Mouse (Mus musculus) limb, embryonic 11.5 days (tissue): Measurements from ENCODE around the gene Myo3b. TPM values are rescaled to one million over a fixed set of nuclear protein-coding genes. Genes with fewer than 3 reads are reported as not detected.

Source experiments
- ATAC-seq: fragments of 200-750 bp; cut with Nextera tagmentation; 2 replicates; pipeline ENCODE4 v1.8.0; 2017; ENCODE audit warnings: low read depth; ENCODE audit not compliant: insufficient number of reproducible peaks, low FRiP score, low TSS enrichment
- DNase-seq: peaks from one replicate; pipeline ENCODE4 v3.0.0-alpha.2; 2015; ENCODE audit warnings: low spot score
- H3K27ac ChIP-seq: fragments of 300-500 bp; sonication (generic); replicated peaks from 2 replicates; pipeline ENCODE4 v1.5.1; 2014; ENCODE audit warnings: low read depth, mild to moderate bottlenecking, low read length
- H3K27me3 ChIP-seq: fragments of 300-500 bp; sonication (generic); 2 replicates; pipeline ENCODE4 v1.6.1; 2014; ENCODE audit warnings: mild to moderate bottlenecking, low read length, mixed read lengths; ENCODE audit not compliant: control insufficient read depth, insufficient read depth
- H3K36me3 ChIP-seq: fragments of 300-500 bp; sonication (generic); 2 replicates; pipeline ENCODE4 v1.6.1; 2014; ENCODE audit warnings: mild to moderate bottlenecking, low read length, moderate library complexity, mixed read lengths; ENCODE audit not compliant: control insufficient read depth, insufficient read depth
- H3K4me1 ChIP-seq: fragments of 300-500 bp; sonication (generic); 2 replicates; pipeline ENCODE4 v1.6.1; 2014; ENCODE audit warnings: low read length, mixed read lengths; ENCODE audit not compliant: control insufficient read depth, insufficient read depth
- H3K4me2 ChIP-seq: fragments of 300-500 bp; sonication (generic); 2 replicates; pipeline ENCODE4 v1.6.1; 2014; ENCODE audit warnings: low read depth, mild to moderate bottlenecking, moderate library complexity; ENCODE audit not compliant: severe bottlenecking
- H3K4me3 ChIP-seq: fragments of 300-500 bp; sonication (generic); 2 replicates; pipeline ENCODE4 v1.5.1; 2014; ENCODE audit warnings: low read depth, low read length
- H3K9ac ChIP-seq: fragments of 300-500 bp; sonication (generic); 2 replicates; pipeline ENCODE4 v1.6.1; 2014; ENCODE audit warnings: mild to moderate bottlenecking, low read length
- H3K9me3 ChIP-seq: fragments of 300-500 bp; sonication (generic); 2 replicates; pipeline ENCODE4 v1.6.1; 2016; ENCODE audit warnings: low read length; ENCODE audit not compliant: control insufficient read depth
- WGBS: fragments of 180-500 bp; shearing (Covaris S2); extraction: QIAGEN DNeasy Blood & Tissue Kit; methylation state at CpG from one replicate; pipeline ENCODE4 v1.1.7; 2014; 5-methylcytosine and 5-hydroxymethylcytosine counted together
- polyA plus RNA-seq: library from polyadenylated mRNA; unstranded; fragments of >200 nt; fragmentation: Nextera tagmentation; extraction: Ambion mirVana; gene quantifications from 2 replicates; pipeline ENCODE4 v1.2.1, GENCODE M21; 2014

Myo3b gene
- polyA plus RNA-seq, 1 experiment from 2014 or later, result not detected

DNA sequence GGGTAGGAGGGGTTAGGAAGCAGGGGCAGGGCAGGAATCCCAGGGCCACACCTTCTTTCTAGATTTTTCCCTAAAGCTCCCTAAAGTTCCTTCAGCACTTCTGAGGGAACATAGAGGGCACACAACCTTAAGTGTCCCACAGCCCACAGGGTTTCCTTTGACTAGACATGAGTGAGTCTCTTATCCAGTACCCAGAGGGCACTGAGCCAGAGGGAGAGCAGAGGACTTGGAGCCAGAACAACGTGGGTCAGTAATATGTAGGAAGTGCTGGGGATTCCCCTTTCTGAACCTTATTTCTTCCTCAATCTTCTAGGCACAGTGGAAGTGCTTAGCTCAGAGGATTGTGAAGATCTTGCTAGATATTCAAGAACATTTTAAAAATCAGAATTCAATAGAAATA lies 308.6 kb downstream of the Myo3b start:
- 51% methylated on average over 1 of the region's 1 CpGs for WGBS
- no peak overlapping the region for H3K27ac ChIP-seq
- H3K9me3 ChIP-seq, result no peaks in the 10 kb centered on the region
- H3K4me2 ChIP-seq, result no peak overlapping the region
- no peaks in the 10 kb centered on the region for H3K27me3 ChIP-seq
- no peak overlapping the region for H3K9ac ChIP-seq
- ATAC-seq, result no peak
- DNase-seq, result no peak
- H3K4me3 ChIP-seq, result no peak overlapping the region
- H3K4me1 ChIP-seq, result no peaks in the 10 kb centered on the region
- no peaks in the 10 kb centered on the region for H3K36me3 ChIP-seq

DNA sequence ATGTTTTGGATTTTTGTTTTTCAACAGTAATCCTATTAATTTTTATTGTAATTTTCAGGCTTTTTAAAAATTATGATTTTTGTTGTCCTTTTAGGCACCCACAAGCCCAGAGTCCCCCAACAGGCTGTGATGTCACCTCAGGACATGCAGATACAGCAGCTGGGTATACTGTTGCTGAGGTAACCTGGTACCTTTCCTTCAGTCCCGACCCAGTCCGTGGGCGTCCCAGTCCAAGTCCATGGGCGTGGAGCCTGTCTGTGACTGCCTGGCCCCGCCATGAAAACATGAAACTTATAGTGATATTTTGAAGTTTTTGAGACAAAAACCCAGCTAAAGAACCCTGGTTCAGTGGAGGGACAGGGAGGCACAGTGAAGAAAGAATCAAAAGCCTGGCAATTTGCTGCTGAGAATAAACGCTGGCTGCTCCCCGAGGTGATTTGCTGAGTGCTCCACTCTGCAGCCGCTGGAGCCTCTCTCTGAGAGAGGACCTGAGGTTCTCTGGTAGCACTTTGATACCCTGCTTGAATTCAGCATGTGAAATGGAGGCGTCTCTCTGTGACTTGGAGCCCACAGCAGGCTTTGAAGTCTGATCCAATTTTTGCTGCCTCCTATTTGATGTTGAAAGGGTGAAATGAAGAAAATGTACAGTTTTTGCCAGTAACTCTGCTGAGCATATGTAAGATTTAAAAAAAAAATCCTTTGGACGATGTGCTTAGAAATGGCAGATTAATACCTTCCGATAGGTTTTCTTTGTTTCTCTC lies 310.0 kb downstream of the Myo3b start:
- ATAC-seq, result no peak
- no peak overlapping the region for H3K4me3 ChIP-seq
- H3K9me3 ChIP-seq, result no peaks in the 10 kb centered on the region
- H3K9ac ChIP-seq, result no peak overlapping the region
- H3K27ac ChIP-seq, result no peak overlapping the region
- 64% methylated on average over 11 of the region's 11 CpGs for WGBS
- DNase-seq, result no peak
- no peaks in the 10 kb centered on the region for H3K27me3 ChIP-seq
- H3K4me1 ChIP-seq, result no peaks in the 10 kb centered on the region
- no peaks in the 10 kb centered on the region for H3K36me3 ChIP-seq
- H3K4me2 ChIP-seq, result no peak overlapping the region

DNA sequence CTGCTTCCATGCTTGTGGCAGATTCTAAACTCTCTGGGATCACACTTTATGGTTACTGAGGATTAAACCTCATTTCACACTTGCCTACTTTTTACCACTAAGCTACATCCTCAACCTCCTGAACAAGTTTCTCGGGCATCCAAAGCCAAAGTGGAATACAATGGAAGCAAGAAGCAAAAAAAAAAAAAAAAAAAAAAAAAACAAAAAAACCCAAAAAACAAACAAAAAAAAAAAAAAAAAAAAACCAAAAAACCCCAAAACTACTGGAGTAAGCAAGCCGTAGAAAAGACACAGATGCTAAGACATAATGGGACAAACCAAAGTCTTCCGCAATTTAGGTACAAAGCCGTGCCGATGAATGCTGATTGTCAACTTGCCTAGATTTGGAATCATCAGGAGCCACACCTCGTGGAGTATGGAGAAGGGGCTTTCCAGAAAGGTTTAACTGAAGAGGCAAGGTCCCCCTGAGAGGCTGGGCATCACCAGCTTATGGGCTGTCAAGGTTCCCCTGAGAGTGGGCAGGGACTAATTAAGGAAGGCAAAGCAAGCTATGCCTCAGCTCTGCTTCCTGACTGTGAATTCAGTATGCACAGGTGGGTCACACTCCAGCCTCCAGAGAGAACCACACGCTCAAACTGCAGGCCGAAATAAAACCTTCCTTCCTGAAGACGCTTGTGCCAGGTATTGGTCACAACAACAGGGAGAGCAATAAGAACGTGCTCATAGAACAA lies 313.7 kb downstream of the Myo3b start:
- H3K9me3 ChIP-seq, result no peaks in the 10 kb centered on the region
- H3K4me2 ChIP-seq, result no peak overlapping the region
- no peak overlapping the region for H3K4me3 ChIP-seq
- H3K4me1 ChIP-seq, result no peaks in the 10 kb centered on the region
- WGBS, result 82% methylated on average over 10 of the region's 10 CpGs
- H3K36me3 ChIP-seq, result no peaks in the 10 kb centered on the region
- H3K27ac ChIP-seq, result no peak overlapping the region
- no peak for ATAC-seq
- no peak overlapping the region for H3K9ac ChIP-seq
- H3K27me3 ChIP-seq, result no peaks in the 10 kb centered on the region
- no peak for DNase-seq

DNA sequence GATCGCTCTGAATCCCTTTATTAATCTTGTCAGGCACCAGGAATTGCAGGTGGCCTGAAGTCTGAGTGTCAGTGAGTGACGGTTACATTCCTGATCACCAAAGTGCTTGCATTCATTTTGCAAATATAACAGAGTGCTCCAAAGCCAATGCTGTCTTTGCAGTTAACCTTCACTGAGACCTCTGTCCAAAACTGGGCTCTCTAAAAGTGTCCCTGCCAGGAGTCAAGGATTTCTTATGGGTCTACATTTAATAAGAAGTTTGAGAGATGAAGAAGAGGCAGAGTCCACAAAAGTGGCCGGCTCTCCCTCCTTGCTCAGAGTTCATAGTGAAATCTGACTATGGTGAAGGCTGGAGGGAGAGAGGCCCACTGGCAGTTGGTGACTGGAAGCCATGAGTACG lies 315.1 kb downstream of the Myo3b start:
- H3K27me3 ChIP-seq, result no peaks in the 10 kb centered on the region
- no peaks in the 10 kb centered on the region for H3K4me1 ChIP-seq
- H3K4me3 ChIP-seq, result no peak overlapping the region
- no peak overlapping the region for H3K9ac ChIP-seq
- H3K9me3 ChIP-seq, result no peaks in the 10 kb centered on the region
- no peak overlapping the region for H3K4me2 ChIP-seq
- no peak for DNase-seq
- H3K27ac ChIP-seq, result no peak overlapping the region
- WGBS, result 85% methylated on average over 4 of the region's 4 CpGs
- no peak for ATAC-seq
- no peaks in the 10 kb centered on the region for H3K36me3 ChIP-seq

DNA sequence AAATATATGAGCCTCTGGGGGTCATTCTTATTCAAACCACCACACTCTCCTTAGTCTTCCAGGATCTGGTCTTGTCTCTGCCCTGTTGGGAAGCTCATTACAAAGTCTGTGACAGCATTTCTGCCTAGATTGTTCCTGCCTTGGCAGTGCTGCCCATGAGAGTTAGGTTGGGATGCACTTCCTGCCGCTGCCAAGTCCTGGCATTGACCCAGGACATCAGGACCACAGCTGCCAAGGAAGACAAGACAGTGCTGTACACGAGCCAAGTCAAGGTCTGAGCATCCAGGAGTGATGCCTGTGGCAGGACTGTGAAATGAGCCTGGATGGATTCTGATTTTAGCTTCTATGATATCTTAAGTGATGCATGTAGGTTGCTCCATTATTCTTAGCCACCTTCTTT lies 316.1 kb downstream of the Myo3b start:
- ATAC-seq (no peak), DNase-seq (no peak)
- no peaks in the 10 kb centered on the region for H3K4me1 ChIP-seq
- no peak overlapping the region for H3K27ac ChIP-seq
- WGBS, result 73% methylated on average over 2 of the region's 2 CpGs
- no peak overlapping the region for H3K4me2 ChIP-seq
- no peak overlapping the region for H3K4me3 ChIP-seq
- H3K9me3 ChIP-seq, result no peaks in the 10 kb centered on the region
- no peaks in the 10 kb centered on the region for H3K36me3 ChIP-seq
- no peaks in the 10 kb centered on the region for H3K27me3 ChIP-seq
- H3K9ac ChIP-seq, result no peak overlapping the region

DNA sequence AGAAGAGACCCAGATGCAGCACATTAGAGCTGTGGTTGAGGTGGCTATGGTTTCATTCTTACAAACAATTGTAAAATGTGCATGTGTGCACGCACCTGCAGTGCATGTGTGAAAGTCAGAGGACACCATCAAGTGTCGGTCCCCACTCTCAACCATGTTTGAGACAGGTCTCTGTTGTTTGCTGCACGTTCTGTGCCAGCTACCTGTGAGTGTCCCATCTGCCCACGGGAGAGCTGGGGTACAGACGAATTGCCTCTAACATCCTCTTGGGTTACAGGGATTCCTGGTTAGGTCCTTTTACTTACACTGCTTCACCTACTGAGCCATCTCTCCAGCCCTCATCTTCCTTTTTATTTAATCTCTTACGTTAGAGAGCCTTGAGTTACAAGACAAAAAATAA lies 330.5 kb downstream of the Myo3b start:
- no peak overlapping the region for H3K27ac ChIP-seq
- H3K4me1 ChIP-seq, result no peaks in the 10 kb centered on the region
- H3K36me3 ChIP-seq, result no peaks in the 10 kb centered on the region
- no peaks in the 10 kb centered on the region for H3K9me3 ChIP-seq
- 87% methylated on average over 6 of the region's 6 CpGs for WGBS
- H3K9ac ChIP-seq, result no peak overlapping the region
- DNase-seq (no peak), ATAC-seq (no peak)
- no peak overlapping the region for H3K4me3 ChIP-seq
- H3K4me2 ChIP-seq, result no peak overlapping the region
- no peaks in the 10 kb centered on the region for H3K27me3 ChIP-seq

DNA sequence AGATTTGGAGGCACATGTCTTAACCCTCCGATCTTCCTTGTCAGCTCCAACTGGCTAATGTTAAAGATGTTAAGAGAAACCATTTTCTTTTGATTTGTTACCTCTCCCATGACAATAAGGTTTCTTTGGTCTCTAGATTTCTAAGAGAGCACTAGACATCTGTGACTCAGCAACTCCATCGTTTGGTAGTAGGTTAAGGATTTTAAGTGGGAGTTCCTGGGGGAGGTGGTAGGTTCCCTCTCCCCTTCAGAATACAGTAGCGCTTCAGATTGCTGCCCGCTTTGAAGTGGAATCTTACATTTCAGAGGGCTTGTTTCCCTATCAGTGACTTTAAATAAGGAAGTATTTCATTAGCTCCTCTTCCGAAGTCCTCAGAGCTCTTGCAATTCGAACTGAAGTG lies 340.4 kb downstream of the Myo3b start:
- Histone ChIP-seq H3K4me1 (no peaks in the 10 kb centered on the region), H3K4me3 (no peak overlapping the region), H3K4me2 (no peak overlapping the region), H3K36me3 (no peaks in the 10 kb centered on the region), H3K9ac (no peak overlapping the region), H3K27me3 (no peaks in the 10 kb centered on the region), H3K27ac (no peak overlapping the region), H3K9me3 (no peaks in the 10 kb centered on the region)
- no peak for ATAC-seq
- no peak for DNase-seq
- WGBS, result 55% methylated on average over 6 of the region's 6 CpGs

DNA sequence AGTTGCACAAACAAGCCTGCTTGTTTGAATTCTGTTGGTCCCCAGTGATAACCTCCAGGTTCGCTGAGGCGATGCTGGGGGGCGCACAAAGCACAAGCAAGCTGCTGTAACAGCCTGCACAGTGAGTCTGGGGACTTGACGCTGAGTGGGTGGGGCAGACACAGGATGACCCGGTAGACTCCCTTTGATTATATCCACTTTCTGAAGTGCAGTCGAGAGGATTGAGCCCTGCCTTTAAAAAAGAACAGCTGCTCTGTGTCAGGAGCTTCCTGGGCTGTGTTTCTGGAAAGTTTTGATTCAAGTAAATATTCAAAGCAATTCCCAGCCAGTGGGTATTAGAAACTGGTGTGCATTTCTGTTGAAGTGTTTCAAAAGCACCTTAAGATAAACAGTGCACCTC lies 341.0 kb downstream of the Myo3b start:
- no peak for DNase-seq
- no peak overlapping the region for H3K9ac ChIP-seq
- H3K4me3 ChIP-seq, result no peak overlapping the region
- no peaks in the 10 kb centered on the region for H3K36me3 ChIP-seq
- no peaks in the 10 kb centered on the region for H3K9me3 ChIP-seq
- no peaks in the 10 kb centered on the region for H3K27me3 ChIP-seq
- H3K4me2 ChIP-seq, result no peak overlapping the region
- 15% methylated on average over 6 of the region's 6 CpGs for WGBS
- H3K4me1 ChIP-seq, result no peaks in the 10 kb centered on the region
- no peak overlapping the region for H3K27ac ChIP-seq
- no peak for ATAC-seq
